Mouse (Mus musculus) embryonic fibroblast, embryonic 13.5 days (primary cell): Measurements from ENCODE around the gene 6030458C11Rik.

Source experiments
- CTCF ChIP-seq: IDR thresholded peaks from 2 replicates; pipeline ENCODE4 v1.5.1; 2011; ENCODE audit warnings: mild to moderate bottlenecking, control low read depth, low read length, moderate library complexity, borderline replicate concordance; ENCODE audit not compliant: insufficient read depth
- POLR2A ChIP-seq: IDR thresholded peaks from 2 replicates; pipeline ENCODE4 v1.6.1; 2011; ENCODE audit warnings: low read depth, mild to moderate bottlenecking, control low read depth, low read length, moderate library complexity

GRCm38 (mm10) chr15:12762258-12762913 lies 62.1 kb downstream of the 6030458C11Rik start:
- TF ChIP-seq CTCF (no peak), POLR2A (no peak)
